Mouse (Mus musculus) brain, adult 10 weeks (tissue): ENCODE data around the gene Olfr474. TPM values are rescaled to one million over a fixed set of nuclear protein-coding genes. Genes with fewer than 3 reads are reported as not detected.

ENCODE experiments used
- polyA plus RNA-seq: library from polyadenylated mRNA; stranded (reverse); fragments of 350-450 nt; fragmentation: Illumina TruSeq; extraction: RNeasy Lipid Tissue Mini Kit (QIAGEN cat#74804); gene quantifications from one replicate; pipeline ENCODE4 v1.2.3, GENCODE M21; 2015; ENCODE audit warnings: low read depth, low replicate concordance

Olfr474 gene
- polyA plus RNA-seq, result not detected

DNA sequence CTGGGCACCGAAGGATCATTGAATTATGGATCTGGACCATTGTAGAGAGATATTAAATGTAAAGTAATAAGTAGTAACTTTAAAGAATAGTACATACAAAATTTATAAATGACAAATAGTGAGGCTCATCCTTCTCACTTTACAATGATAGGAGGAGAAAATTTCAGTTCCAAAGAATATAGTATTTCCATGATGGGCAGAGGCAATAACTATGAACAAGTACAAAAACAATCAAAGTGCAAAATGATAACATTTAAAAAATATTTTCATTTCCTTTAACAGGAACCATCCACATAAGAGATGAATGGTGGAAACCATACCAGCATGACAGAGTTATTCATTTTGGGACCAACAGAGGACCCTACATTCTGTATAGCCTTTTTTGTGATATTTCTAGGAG lies at the start of gene Olfr474:
TSS of gene Olfr474 (plus strand) at position 301 of the 400 bp plus-strand sequence.

DNA sequence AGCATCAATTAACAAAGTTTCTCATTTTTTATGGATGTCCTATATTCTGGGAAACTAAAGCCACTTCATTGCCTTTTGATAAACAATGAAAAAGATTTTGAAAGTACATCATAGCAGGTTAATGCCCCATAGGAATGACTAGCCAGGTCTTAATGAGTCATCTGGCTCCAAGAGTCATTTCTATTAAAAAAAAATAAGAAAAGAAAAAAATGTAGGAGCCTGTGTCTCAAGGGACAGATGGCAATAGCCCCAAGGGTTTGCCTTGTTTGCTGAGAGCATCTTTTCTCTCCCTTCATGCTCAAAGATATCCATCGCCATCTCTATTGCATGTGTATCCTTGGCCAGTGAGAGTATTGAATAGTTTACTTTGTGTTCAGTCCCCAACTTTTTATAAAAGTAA lies 24.3 kb upstream of the Olfr474 start, which contains the start of gene Olfr473:
TSS of gene Olfr473 (plus strand) at position 301 of the 400 bp plus-strand sequence.

DNA sequence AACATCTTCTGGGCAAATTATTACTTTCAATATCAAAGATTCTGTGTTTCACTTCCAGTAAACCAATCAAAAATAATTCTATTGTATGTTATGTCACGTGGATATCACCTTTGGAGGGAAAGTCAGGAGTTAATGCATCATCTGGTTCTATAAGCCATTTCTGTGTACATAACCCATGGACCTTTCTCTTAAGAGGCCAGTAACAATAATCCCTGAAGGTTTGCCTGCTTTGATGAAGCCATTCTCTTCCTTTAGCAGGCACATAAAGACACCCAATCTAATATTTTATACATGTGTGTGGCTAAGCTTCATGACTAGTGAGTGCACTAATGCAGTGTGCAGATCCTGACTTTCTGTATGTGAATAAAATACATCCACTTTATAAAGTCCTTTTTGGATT lies 10.1 kb downstream of the Olfr474 start, which contains the start of gene Olfr476:
TSS of gene Olfr476 (plus strand) at position 301 of the 400 bp plus-strand sequence.

DNA sequence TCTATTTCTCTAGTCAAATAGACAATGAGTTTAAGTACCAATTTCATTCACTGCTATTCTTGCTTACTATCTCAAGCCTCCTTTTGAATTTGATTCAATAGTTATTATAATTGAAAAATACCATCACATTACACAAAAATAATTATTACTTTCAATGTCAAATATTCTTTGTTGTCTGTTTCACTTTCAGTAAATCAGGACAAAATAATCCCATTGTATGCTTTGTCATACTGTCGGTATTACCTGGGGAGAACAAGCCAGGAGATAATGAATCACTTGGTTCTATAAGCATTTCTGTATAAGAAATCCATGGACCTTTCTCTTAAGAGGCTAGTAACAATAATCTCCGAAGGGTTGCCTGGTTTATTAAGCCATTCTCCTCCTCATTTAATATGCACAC lies 31.9 kb downstream of the Olfr474 start, which contains the start of gene Olfr477:
TSS of gene Olfr477 (plus strand) at position 301 of the 400 bp plus-strand sequence.

Other genes starting within 250 kb of the Olfr474 start
- gene Cyb5r2, start 196.6 kb upstream of the Olfr474 start, polyA plus RNA-seq, result 0.34 TPM
- gene Ovch2, start 153.4 kb upstream of the Olfr474 start, polyA plus RNA-seq, result not detected
- not detected for gene Olfr467, start 142.4 kb upstream of the Olfr474 start, polyA plus RNA-seq
- gene Olfr469, start 129.1 kb upstream of the Olfr474 start, polyA plus RNA-seq, result not detected
- not detected for gene Olfr470, start 107.2 kb upstream of the Olfr474 start, polyA plus RNA-seq
- gene Olfr472, start 56.7 kb upstream of the Olfr474 start, polyA plus RNA-seq, result not detected
- gene Olfr473, start 24.2 kb upstream of the Olfr474 start, polyA plus RNA-seq, result not detected
- gene Olfr476, start 10.2 kb downstream of the Olfr474 start, polyA plus RNA-seq, result not detected
- gene Olfr477, start 32.0 kb downstream of the Olfr474 start, polyA plus RNA-seq, result not detected
- gene Olfr478, start 79.3 kb downstream of the Olfr474 start, polyA plus RNA-seq, result not detected
- not detected for gene Olfr479, start 96.0 kb downstream of the Olfr474 start, polyA plus RNA-seq
- gene Olfr480, start 112.7 kb downstream of the Olfr474 start, polyA plus RNA-seq, result not detected
- not detected for gene Olfr481, start 125.2 kb downstream of the Olfr474 start, polyA plus RNA-seq
- not detected for gene Olfr482, start 142.9 kb downstream of the Olfr474 start, polyA plus RNA-seq
- gene Olfr483, start 146.2 kb downstream of the Olfr474 start, polyA plus RNA-seq, result not detected
- gene Olfr484, start 172.8 kb downstream of the Olfr474 start, polyA plus RNA-seq, result not detected
- gene Olfr485, start 205.2 kb downstream of the Olfr474 start, polyA plus RNA-seq, result not detected
- not detected for gene Olfr486, start 218.1 kb downstream of the Olfr474 start, polyA plus RNA-seq